Mouse (Mus musculus) embryonic stem cell, embryonic (primary cell): ENCODE data around the gene Gart.

Experiments
- CTCF ChIA-PET, 4 experiments: fragments of 300-600 bp in 2 of 4; fragments of 350-600 bp in 2 of 4; sonication (Branson Sonifier 250); formaldehyde crosslinking; loops; one replicate each; lab custom pipeline; 2022; ENCODE audit warnings: inconsistent platforms in 2 of 4; lab: Charles Lee
- POLR2A ChIA-PET, 4 experiments: fragments of 300-600 bp in 2 of 4; fragments of 350-600 bp in 2 of 4; sonication (Branson Sonifier 250); formaldehyde crosslinking; loops; one replicate each; lab custom pipeline; 2022; ENCODE audit warnings: antibody characterized with exemption in 4 of 4, inconsistent platforms in 1 of 4; lab: Charles Lee

The Gart gene

DNA sequence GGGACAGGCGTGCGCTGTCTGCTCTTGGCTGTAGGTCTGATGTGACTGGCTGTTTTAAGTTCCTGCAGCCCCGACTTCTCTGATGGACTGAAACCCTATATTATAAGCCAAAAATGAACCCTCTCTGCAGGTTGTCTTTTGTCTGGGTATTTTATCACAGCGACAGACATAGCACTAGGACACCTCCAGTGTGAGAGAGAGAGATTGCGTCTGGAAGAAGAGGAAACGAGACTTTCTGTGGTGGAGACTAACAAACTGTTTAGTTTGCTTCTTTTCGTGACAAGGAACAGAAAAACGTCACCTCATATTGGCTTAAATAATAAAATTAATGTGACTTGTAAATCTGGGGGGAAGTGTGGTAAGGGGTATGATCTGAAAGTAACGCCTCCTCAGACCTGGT, 45.1 kb downstream of the Gart start:
- ChIA-PET CTCF (no interaction called here), POLR2A (interaction anchor here in 1 of 4 experiments (0.5 kb wide), 1 partner anchor 43 kb away, joined by 4 read pairs; no protein-coding TSS in a partner anchor)

DNA sequence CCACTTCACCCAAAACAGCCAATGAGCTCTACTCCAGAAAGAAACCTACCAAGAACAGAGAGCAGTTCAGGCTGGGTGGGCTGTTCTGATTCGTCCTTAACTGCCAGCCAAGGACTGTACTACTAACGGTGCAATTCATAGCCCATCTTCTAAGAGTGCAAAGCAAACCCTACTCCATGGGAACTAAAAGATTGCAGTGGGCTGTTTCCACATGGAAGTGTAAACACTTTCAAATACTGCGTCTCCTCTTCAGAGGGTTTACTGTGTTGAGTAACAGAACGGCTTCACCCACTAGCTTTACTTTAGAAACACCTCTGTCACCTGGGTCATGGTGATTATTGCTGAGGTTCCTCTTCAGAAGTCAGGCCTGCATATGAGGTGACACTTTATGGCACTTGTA, 45.7 kb downstream of the Gart start:
- ChIA-PET POLR2A (interaction anchor here in 1 of 4 experiments (0.5 to 1.0 kb wide), 2 partner anchors 44 to 46 kb away, joined by 3 to 4 read pairs; partner anchors contain the start of gene Son), CTCF (interaction anchor here in 2 of 4 experiments (0.5 to 0.6 kb wide), 2 partner anchors 18 to 169 kb away, joined by 3 read pairs; partner anchors contain the start of gene Dnajc28 (in 1 of the 2))

DNA sequence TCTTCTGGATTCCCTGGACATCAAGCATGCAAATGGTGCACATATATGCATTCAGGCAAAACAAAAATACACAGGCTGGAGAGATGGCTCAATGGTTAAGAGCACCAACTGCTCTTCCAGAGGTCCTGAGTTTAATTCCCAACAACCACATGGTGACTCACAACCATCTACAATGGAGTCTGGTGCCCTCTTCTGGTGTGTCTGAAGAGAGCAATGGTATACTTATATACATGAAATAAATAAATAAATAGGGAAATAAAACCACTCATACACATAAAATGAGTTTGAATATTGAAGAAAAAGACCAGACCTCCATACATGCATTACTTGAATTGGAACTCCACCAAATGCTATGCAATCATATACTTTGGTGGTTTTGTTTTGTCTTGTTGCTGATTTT, 47.5 kb downstream of the Gart start:
- ChIA-PET CTCF (no interaction called here), POLR2A (interaction anchor here in 1 of 4 experiments (1.6 kb wide), 1 partner anchor 48 kb away, joined by 13 read pairs; the partner anchor contains the start of genes Gart and Son)

GRCm38 (mm10) chr16:91597672-91598010, 49.1 kb downstream of the Gart start, which contains the start of gene Tmem50b:
Tmem50b (minus strand) TSS chr16:91597800.
- CTCF ChIA-PET = interaction anchor here in 2 of 4 experiments (0.6 to 1.0 kb wide), 4 partner anchors 8 to 97 kb away, joined by 3 to 4 read pairs (median 3); no protein-coding TSS in a partner anchor

GRCm38 (mm10) chr16:91596779-91597671, 49.7 kb downstream of the Gart start:
- CTCF ChIA-PET = interaction anchor here in 1 of 4 experiments (1.0 kb wide), 1 partner anchor 15 kb away, joined by 4 read pairs; no protein-coding TSS in a partner anchor

More at GRCm38 (mm10) chr16:91597672-91598010, 49.1 kb downstream of the Gart start, which contains the start of gene Tmem50b:
- POLR2A ChIA-PET = interaction anchor here in 3 of 4 experiments (0.6 to 1.6 kb wide), 24 partner anchors 8 to 662 kb away, joined by 3 to 16 read pairs (median 4); partner anchors contain the start of genes Gart (in 2 of the 3), Ifnar1 (in 2 of the 3), Son (in 2 of the 3) and Cfap298 (in 1 of the 3)

GRCm38 (mm10) chr16:91596397-91596778, 50.4 kb downstream of the Gart start:
- CTCF ChIA-PET = no interaction called here
- POLR2A ChIA-PET = interaction anchor here in 2 of 4 experiments (1.0 to 1.4 kb wide), 3 partner anchors 8 to 52 kb away, joined by 3 to 4 read pairs (median 3); partner anchors contain the start of gene Son (in 1 of the 2)

More at GRCm38 (mm10) chr16:91596779-91597671, 49.7 kb downstream of the Gart start:
- POLR2A ChIA-PET = interaction anchor here in 3 of 4 experiments (0.9 to 1.6 kb wide), 15 partner anchors 14 to 112 kb away, joined by 3 to 16 read pairs (median 4); partner anchors contain the start of genes Son (in 2 of the 3), Gart (in 1 of the 3) and Ifnar1 (in 1 of the 3)

DNA sequence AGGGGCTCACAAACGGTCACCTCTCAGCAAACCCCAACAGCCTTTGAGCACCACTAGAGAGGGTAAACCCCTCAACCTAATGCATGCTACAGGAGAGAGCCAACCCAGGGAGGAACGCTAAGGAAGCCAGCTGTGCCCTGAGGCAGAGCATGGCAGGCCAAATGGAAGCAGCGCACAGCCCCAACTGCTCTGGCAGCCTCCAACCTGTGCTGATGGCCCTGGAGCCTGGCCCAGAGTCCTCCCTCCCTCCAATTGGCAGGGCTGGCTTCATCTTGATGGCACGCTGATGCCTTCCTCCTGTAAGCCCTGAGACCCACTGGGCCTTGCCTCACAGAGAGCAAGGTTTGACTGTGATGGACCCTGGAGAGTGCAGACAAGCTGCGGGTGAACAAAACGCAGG, 51.7 kb downstream of the Gart start:
- ChIA-PET POLR2A (interaction anchor here in 1 of 4 experiments (1.1 to 1.4 kb wide), 3 partner anchors 10 to 98 kb away, joined by 3 to 4 read pairs (median 3); partner anchors contain the start of genes Gart and Son), CTCF (interaction anchor here in 1 of 4 experiments (0.5 kb wide), 1 partner anchor 13 kb away, joined by 3 read pairs; no protein-coding TSS in a partner anchor)

GRCm38 (mm10) chr16:91593262-91593661, 53.5 kb downstream of the Gart start:
- ChIA-PET POLR2A (interaction anchor here in 2 of 4 experiments (0.5 to 0.7 kb wide), 6 partner anchors 17 to 564 kb away, joined by 3 to 4 read pairs (median 3); partner anchors contain the start of gene Ifnar1 (in 1 of the 2)), CTCF (interaction anchor here in 3 of 4 experiments (0.6 to 1.5 kb wide), 7 partner anchors 11 to 615 kb away, joined by 3 to 8 read pairs (median 4); no protein-coding TSS in a partner anchor)

DNA sequence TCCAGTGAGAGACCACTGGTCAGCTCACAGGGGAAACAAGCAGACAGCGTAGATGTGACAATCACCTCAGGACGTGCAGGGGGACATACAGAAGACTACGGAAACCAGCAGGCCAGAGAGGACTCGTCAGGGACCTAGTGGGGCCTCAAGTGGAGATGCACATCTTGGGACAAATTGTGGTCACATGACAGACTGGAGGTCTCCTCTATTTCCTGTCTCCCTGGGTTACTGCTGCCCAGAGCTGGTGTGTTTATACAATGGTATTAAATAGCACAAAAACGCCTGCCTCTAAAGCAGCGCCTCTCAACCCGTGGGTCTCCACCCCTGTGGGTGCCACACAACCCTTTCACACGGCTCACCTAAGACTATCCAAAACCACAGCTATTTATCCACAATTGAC, 54.6 kb downstream of the Gart start:
- ChIA-PET POLR2A (interaction anchor here in 2 of 4 experiments (1.3 to 1.7 kb wide), 7 partner anchors 10 to 107 kb away, joined by 3 to 12 read pairs (median 4); partner anchors contain the start of gene Ifnar1 (in 1 of the 2)), CTCF (no interaction called here)

- CTCF ChIA-PET = interaction anchor here in 3 of 4 experiments (0.6 to 0.7 kb wide), 4 partner anchors 23 to 235 kb away, joined by 4 to 8 read pairs (median 4); no protein-coding TSS in a partner anchor
- POLR2A ChIA-PET = interaction anchor here (0.6 to 1.6 kb wide), 15 partner anchors 9 to 337 kb away, joined by 3 to 12 read pairs (median 4); partner anchors contain the start of gene Tmem50b (in 1 of the 4)
Measured at GRCm38 (mm10) chr16:91588703-91589102, 58.0 kb downstream of the Gart start.

- ChIA-PET CTCF (interaction anchor here in 1 of 4 experiments (0.6 to 0.7 kb wide), 2 partner anchors 24 to 430 kb away, joined by 3 to 4 read pairs; no protein-coding TSS in a partner anchor), POLR2A (interaction anchor here in 3 of 4 experiments (0.6 to 1.6 kb wide), 11 partner anchors 10 to 254 kb away, joined by 3 to 12 read pairs (median 3); partner anchors contain the start of gene Tmem50b (in 1 of the 3))
Measured at GRCm38 (mm10) chr16:91587730-91588453, 58.9 kb downstream of the Gart start.

- CTCF ChIA-PET = no interaction called here
- POLR2A ChIA-PET = interaction anchor here in 3 of 4 experiments (0.6 to 1.5 kb wide), 4 partner anchors 12 to 121 kb away, joined by 3 read pairs; no protein-coding TSS in a partner anchor
Measured at GRCm38 (mm10) chr16:91586244-91586643, 60.5 kb downstream of the Gart start.

DNA sequence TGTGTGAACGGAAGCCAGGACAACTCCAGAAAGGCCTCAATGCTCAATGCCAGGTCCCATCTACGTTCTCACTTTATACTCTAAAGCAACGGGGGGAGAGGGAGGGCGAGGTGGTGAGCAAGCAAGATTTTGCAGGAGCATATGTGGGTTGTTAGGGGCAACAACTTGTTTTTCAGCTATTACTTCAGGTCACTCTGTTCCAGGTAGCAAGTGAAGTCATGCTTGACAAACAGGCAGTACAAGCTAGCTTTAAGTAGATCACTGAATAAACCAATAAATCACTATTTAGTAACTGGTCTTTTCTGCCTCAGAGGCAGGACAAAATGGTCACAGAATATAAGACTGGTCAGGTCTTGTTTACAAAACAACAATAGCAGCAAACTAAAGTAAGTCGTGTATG, 61.1 kb downstream of the Gart start:
- POLR2A ChIA-PET = interaction anchor here in 3 of 4 experiments (0.6 to 1.5 kb wide), 5 partner anchors 13 to 121 kb away, joined by 3 read pairs; partner anchors contain the start of gene Son (in 1 of the 3)

GRCm38 (mm10) chr16:91582307-91582706, 64.4 kb downstream of the Gart start:
- POLR2A ChIA-PET = interaction anchor here in 2 of 4 experiments (0.6 to 1.5 kb wide), 10 partner anchors 9 to 70 kb away, joined by 3 to 12 read pairs (median 4); no protein-coding TSS in a partner anchor
- CTCF ChIA-PET = interaction anchor here (0.5 to 2.6 kb wide), 37 partner anchors 9 to 585 kb away, joined by 3 to 18 read pairs (median 3); partner anchors contain the start of genes Ifnar1 (in 1 of the 4) and Tmem50b (in 1 of the 4)

More for the DNA sequence above, 61.1 kb downstream of the Gart start:
- CTCF ChIA-PET = no interaction called here

GRCm38 (mm10) chr16:91578980-91579720, 67.6 kb downstream of the Gart start:
- ChIA-PET POLR2A (interaction anchor here in 3 of 4 experiments (0.5 to 2.4 kb wide), 4 partner anchors 9 to 68 kb away, joined by 3 to 6 read pairs (median 4); partner anchors contain the start of gene Son (in 2 of the 3)), CTCF (interaction anchor here in 2 of 4 experiments (0.5 to 0.7 kb wide), 2 partner anchors 67 to 172 kb away, joined by 3 to 4 read pairs; no protein-coding TSS in a partner anchor)

GRCm38 (mm10) chr16:91575151-91575550, 71.6 kb downstream of the Gart start:
- POLR2A ChIA-PET = interaction anchor here (0.6 to 2.9 kb wide), 7 partner anchors 10 to 178 kb away, joined by 3 to 7 read pairs (median 3); partner anchors contain the start of genes Ifnar1 (in 1 of the 4) and Son (in 1 of the 4)
- CTCF ChIA-PET = interaction anchor here in 1 of 4 experiments (1.2 kb wide), 1 partner anchor 63 kb away, joined by 3 read pairs; no protein-coding TSS in a partner anchor
